Mouse (Mus musculus): ENCODE data around the gene Efemp2. TPM values are rescaled to one million over a fixed set of nuclear protein-coding genes. Genes with fewer than 3 reads are reported as not detected.

Efemp2 gene
- 38.9 and 44.9 TPM in 2 replicates for polyA plus RNA-seq (2015; fragmentation: Nextera tagmentation; extraction: Ambion mirVana)

DNA sequence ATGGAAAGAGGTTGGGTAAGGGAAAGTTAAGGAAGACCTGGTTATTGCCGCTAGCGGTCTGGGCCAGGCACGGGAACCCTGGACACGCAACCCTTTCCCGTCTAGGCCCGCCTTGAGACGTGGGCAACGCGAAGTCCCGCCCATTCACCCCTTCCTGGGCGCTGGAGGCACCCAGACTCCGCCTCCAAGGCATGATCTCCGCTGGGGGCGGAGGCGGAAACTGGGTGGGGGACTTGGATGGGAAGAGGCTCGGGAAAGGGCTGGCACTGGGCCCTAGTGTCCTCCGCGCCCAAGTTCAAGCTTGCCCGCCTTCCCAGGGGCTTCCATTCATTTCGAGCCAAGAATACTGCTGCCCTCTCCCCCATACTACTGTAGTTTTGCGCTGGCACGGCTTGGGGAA is at the start of gene Efemp2:
Efemp2 (plus strand) TSS at position 235 of the 400 bp plus-strand sequence.
- H3K4me2 ChIP-seq: peak within 1 kb of the TSS; percentile 99

GRCm38 (mm10) chr19:5424092-5424781 is 49.5 kb upstream of the Efemp2 start:
- H3K4me3 ChIP-seq: peak overlapping the region; percentile 96
- H3K4me2 ChIP-seq: peak overlapping the region; percentile 92
- peak overlapping the region; percentile 92 for H3K9ac ChIP-seq
- H3K27ac ChIP-seq (replicated peaks): peak overlapping the region; percentile 94
- no peaks in the 10 kb centered on the region for H3K9me3 ChIP-seq
- H3K27me3 ChIP-seq: no peaks in the 10 kb centered on the region
- peaks cover 43% of the 10 kb centered on the region for H3K4me1 ChIP-seq (replicated peaks)
- ATAC-seq (ENCODE audit: low FRiP score, low read depth): peak; percentile 71
- under 1% methylated on average over 29 of the region's 48 CpGs for WGBS
- H3K36me3 ChIP-seq: peaks cover 26% of the 10 kb centered on the region

More for the DNA sequence above, at the start of gene Efemp2:
- 1% methylated on average over 22 of the region's 22 CpGs for WGBS
- peak within 1 kb of the TSS; percentile 58 for H3K4me3 ChIP-seq
- peak; percentile 69 for ATAC-seq (ENCODE audit: low FRiP score, low read depth)
- H3K36me3 ChIP-seq: no peaks in the 10 kb centered on the region
- peak within 1 kb of the TSS; percentile 54 for H3K27ac ChIP-seq (replicated peaks)
- no peaks in the 10 kb centered on the region for H3K27me3 ChIP-seq
- no peaks in the 10 kb centered on the region for H3K9me3 ChIP-seq
- peak within 1 kb of the TSS; percentile 67 for H3K9ac ChIP-seq
- H3K4me1 ChIP-seq (replicated peaks): peaks cover 29% of the 10 kb centered on the region

- under 1% methylated on average over 66 of the region's 87 CpGs for whole genome bisulfite sequencing
- Histone ChIP-seq H3K9ac (peak within 1 kb of the TSS; percentile 92), H3K27ac (replicated peaks) (peak within 1 kb of the TSS; percentile 94), H3K27me3 (no peaks in the 10 kb centered on the region), H3K36me3 (peaks cover 22% of the 10 kb centered on the region), H3K4me2 (peak within 1 kb of the TSS; percentile 92), H3K4me1 (replicated peaks) (peaks cover 48% of the 10 kb centered on the region), H3K9me3 (no peaks in the 10 kb centered on the region), H3K4me3 (peak within 1 kb of the TSS; percentile 96)
- peak; percentile 95 for ATAC-seq (ENCODE audit: low FRiP score, low read depth)
Measured at GRCm38 (mm10) chr19:5424782-5425741, 48.7 kb upstream of the Efemp2 start, which contains the start of the genes Drap1 and AI837181. Drap1 (minus strand) TSS chr19:5424979. AI837181 (plus strand) TSS chr19:5425144.

GRCm38 (mm10) chr19:5425906-5426565 is 47.7 kb upstream of the Efemp2 start:
- Histone ChIP-seq H3K36me3 (peaks cover 14% of the 10 kb centered on the region), H3K27ac (replicated peaks) (peak overlapping the region; percentile 94), H3K9ac (peak overlapping the region; percentile 86), H3K4me2 (peak overlapping the region; percentile 77), H3K9me3 (no peaks in the 10 kb centered on the region), H3K4me1 (replicated peaks) (peaks cover 51% of the 10 kb centered on the region), H3K27me3 (no peaks in the 10 kb centered on the region), H3K4me3 (peak overlapping the region; percentile 96)
- ATAC-seq (ENCODE audit: low FRiP score, low read depth): no peak
- 90% methylated on average over 18 of the region's 18 CpGs for WGBS

DNA sequence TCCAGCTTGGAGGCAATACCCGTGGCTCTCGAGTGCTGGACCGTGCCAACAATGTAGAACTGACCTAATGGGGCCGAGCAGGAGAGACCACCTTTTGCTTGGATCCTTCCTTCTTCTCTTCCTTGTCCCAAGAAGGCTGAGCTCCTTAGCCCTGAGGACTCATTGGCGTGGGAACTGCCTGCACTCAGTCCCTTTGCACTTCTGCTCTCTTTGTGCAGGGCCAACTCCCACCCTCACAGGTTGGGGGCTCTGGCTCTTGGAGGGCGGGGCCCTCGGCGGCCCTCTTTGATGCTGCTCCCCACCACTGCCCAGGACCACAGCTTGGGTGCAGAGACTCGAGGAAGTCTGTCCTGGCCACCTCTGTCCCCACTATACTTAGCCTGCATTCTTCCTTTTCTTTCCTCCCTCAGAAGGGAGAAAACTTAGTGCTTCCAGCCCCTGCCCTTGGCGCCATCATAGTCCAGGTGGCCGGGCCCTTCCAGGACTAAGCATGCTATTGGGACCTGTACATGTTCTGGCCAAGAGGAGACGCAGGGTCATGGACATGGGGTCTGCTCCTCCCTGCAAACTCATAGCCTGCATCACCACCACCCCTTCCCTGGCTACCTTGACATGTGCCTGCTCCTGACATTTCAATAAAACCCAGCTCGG is 47.0 kb upstream of the Efemp2 start:
- Histone ChIP-seq H3K9ac (no peak overlapping the region), H3K4me3 (0 out of 2 replicates have a peak overlapping the region, but pooled peaks have one; percentile 96)

DNA sequence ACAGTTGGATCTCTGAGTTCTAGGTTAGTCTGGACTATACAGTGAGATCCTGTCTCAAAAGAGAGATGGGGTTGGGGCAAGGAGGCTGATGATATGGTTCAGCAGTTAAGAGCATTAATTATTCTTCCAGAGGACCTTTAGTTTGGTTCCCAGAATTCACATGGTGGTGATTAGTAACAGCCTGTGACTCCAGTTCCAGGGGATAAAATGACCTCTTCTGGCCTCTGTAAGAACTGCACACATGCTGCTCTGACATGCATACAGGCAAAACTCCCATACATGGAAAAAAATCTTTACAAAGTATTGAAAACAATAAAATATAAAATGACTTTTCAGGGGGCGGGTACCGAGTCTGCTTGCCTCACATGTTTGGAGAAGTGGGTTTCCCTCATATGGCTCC is 45.7 kb upstream of the Efemp2 start:
- Histone ChIP-seq H3K4me3 (no peak overlapping the region), H3K4me2 (no peak overlapping the region), H3K36me3 (peaks cover 12% of the 10 kb centered on the region), H3K9me3 (no peaks in the 10 kb centered on the region), H3K27me3 (no peaks in the 10 kb centered on the region), H3K9ac (no peak overlapping the region), H3K27ac (replicated peaks) (no peak overlapping the region), H3K4me1 (replicated peaks) (peaks cover 44% of the 10 kb centered on the region)
- 89% methylated on average over 2 of the region's 2 CpGs for WGBS
- ATAC-seq (ENCODE audit: low FRiP score, low read depth): no peak

More for the DNA sequence above, 47.0 kb upstream of the Efemp2 start:
- Histone ChIP-seq H3K9me3 (no peaks in the 10 kb centered on the region), H3K4me2 (peak overlapping the region; percentile 77), H3K27ac (replicated peaks) (no peak overlapping the region), H3K36me3 (peaks cover 12% of the 10 kb centered on the region), H3K4me1 (replicated peaks) (peaks cover 51% of the 10 kb centered on the region), H3K27me3 (no peaks in the 10 kb centered on the region)
- WGBS: 94% methylated on average over 13 of the region's 13 CpGs
- no peak for ATAC-seq (ENCODE audit: low FRiP score, low read depth)

DNA sequence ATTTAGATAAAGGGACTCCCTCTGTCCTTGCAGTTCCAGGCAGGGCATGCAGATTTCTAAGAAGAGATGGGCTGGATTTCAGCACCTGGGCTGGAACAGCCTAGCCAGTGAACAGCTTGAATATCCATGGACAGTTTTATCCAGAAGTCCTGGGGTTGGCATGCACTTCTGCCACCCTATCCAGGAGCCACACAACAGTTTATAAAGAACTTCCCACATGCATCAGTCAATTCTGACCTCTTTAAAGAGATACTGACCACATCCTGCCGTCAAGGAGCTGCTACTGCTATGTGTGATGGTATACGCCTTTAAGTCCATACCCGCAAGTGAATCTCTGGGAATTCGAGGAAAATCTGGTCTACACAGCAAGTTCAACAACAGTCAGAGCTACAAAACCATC is 44.5 kb upstream of the Efemp2 start:
- H3K27me3 ChIP-seq: no peaks in the 10 kb centered on the region
- peaks cover 12% of the 10 kb centered on the region for H3K36me3 ChIP-seq
- no peak overlapping the region for H3K9ac ChIP-seq
- H3K27ac ChIP-seq (replicated peaks): no peak overlapping the region
- no peak overlapping the region for H3K4me3 ChIP-seq
- peaks cover 43% of the 10 kb centered on the region for H3K4me1 ChIP-seq (replicated peaks)
- no peak for ATAC-seq (ENCODE audit: low FRiP score, low read depth)
- no peak overlapping the region for H3K4me2 ChIP-seq
- H3K9me3 ChIP-seq: no peaks in the 10 kb centered on the region
- 85% methylated on average over 4 of the region's 4 CpGs for WGBS

- WGBS: 68% methylated on average over 8 of the region's 8 CpGs
- peaks cover 12% of the 10 kb centered on the region for H3K36me3 ChIP-seq
- H3K4me1 ChIP-seq (replicated peaks): peaks cover 43% of the 10 kb centered on the region
- H3K4me2 ChIP-seq: no peak overlapping the region
- 0 out of 2 replicates have a peak overlapping the region, but pooled peaks have one; percentile 6 for H3K27ac ChIP-seq (replicated peaks)
- no peak for ATAC-seq (ENCODE audit: low FRiP score, low read depth)
- H3K27me3 ChIP-seq: no peaks in the 10 kb centered on the region
- H3K9ac ChIP-seq: no peak overlapping the region
- no peak overlapping the region for H3K4me3 ChIP-seq
- H3K9me3 ChIP-seq: no peaks in the 10 kb centered on the region
Measured at GRCm38 (mm10) chr19:5429806-5430205, 43.9 kb upstream of the Efemp2 start.

DNA sequence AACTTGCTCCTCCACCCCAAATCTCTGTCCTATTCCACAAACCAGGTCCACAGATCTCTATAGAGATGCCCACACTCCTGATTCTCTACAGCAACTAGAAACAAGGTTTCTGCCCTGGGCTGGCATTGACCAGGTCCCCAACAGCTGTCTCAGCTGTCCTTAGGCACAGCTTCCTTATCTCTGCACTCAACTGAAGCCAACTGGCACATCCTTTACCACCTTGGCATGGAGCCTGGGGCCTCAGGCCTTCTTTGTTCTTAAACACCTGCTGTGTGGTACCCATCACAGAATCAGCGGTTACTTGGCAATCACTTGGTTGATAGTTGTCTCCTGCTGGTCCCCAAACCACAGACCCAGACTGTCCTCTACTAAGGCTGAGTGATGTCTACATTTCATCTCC is 43.3 kb upstream of the Efemp2 start:
- H3K27me3 ChIP-seq: no peaks in the 10 kb centered on the region
- H3K9me3 ChIP-seq: no peaks in the 10 kb centered on the region
- peaks cover 43% of the 10 kb centered on the region for H3K4me1 ChIP-seq (replicated peaks)
- no peak overlapping the region for H3K9ac ChIP-seq
- no peak overlapping the region for H3K27ac ChIP-seq (replicated peaks)
- H3K4me3 ChIP-seq: no peak overlapping the region
- 43% methylated on average over 1 of the region's 1 CpGs for WGBS
- no peak for ATAC-seq (ENCODE audit: low FRiP score, low read depth)
- peaks cover 12% of the 10 kb centered on the region for H3K36me3 ChIP-seq
- H3K4me2 ChIP-seq: no peak overlapping the region

GRCm38 (mm10) chr19:5431911-5432464 is 41.8 kb upstream of the Efemp2 start:
- Histone ChIP-seq H3K4me2 (no peak overlapping the region), H3K4me3 (no peak overlapping the region), H3K36me3 (peaks cover 3% of the 10 kb centered on the region), H3K27me3 (0 out of 2 replicates have a peak, but pooled peaks cover 2% of the 10 kb centered on the region), H3K4me1 (replicated peaks) (peaks cover 29% of the 10 kb centered on the region), H3K9ac (no peak overlapping the region), H3K27ac (replicated peaks) (no peak overlapping the region), H3K9me3 (no peaks in the 10 kb centered on the region)
- WGBS: 81% methylated on average over 4 of the region's 4 CpGs
- no peak for ATAC-seq (ENCODE audit: low FRiP score, low read depth)

All from hindbrain, embryonic 15.5 days (tissue).